Mouse (Mus musculus) neutrophil, adult 59 days (primary cell): Measurements from ENCODE around the gene Cym. TPM values are rescaled to one million over a fixed set of nuclear protein-coding genes. Genes with fewer than 3 reads are reported as not detected.

ENCODE experiments used
- total RNA-seq, 2 experiments: library from RNA; stranded (reverse); gene quantifications; 1 replicate in 1 of 2; 2 replicates in 1 of 2; pipeline ENCODE4 v1.2.4; 2023

Gene Cym
- not detected for total RNA-seq

DNA sequence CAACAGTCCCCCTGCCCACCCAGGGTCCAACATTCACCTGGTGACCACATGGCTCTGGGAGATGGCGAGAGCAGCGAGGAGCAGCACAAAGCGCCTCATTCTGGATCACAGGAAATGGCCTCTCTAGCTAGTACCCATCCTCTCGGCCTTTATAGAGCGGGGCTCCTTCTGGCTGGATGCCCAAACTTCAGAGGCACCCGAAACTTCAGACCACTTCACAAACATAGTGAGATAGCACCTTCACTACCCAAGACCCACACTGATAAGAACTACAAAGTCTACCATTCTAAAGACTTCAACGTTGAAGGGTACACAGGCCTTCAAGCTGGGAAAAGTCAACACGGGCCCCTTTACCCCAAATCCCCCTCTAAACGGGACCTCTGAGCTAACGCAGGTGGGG is at the start of gene Cym:
Gene Cym, minus strand, starts transcription at position 125 of the 400 bp plus-strand sequence.

DNA sequence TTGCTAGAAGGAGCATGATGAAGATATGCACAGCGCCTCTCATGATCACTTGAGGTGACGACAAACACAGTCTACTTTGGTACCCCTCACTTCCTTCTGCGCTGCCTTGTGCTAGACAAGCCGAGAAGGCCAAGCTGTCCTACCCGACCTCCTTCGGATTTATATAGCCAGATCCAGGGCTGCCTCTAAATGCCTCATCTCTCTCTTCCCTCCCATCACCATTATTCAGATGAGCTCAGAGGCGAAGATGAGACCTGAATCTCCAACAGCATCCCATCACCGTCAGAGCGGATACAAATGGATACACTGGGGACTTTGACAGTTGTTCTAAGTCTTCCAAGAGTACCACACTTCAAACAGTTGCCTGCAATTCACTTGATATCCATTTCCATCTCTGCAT is 18.1 kb upstream of the Cym start, which contains the start of gene Prok1:
Gene Prok1, minus strand, starts transcription at position 101 of the 400 bp plus-strand sequence.

DNA sequence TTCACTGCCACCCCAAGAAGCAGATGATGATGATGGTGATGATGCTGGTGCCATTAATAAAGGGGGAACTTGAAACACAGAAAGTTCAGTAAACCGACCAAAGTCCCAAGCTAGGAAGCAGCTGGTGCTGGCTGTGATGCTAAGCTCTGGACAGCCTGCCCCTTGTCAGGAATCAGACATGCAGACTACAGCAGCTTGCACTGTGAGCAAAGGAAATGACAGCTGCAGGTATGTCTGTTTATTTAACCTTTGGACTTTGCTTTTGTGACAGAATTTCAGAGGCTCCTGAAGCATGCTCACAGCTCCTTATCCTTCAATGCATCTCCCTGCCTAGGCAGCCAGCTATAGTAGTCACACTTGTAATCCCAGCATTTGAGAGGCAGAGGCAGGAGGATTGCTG is 9.0 kb upstream of the Cym start, which contains the start of gene A630076J17Rik:
Gene A630076J17Rik, plus strand, starts transcription at position 88 of the 400 bp plus-strand sequence.

DNA sequence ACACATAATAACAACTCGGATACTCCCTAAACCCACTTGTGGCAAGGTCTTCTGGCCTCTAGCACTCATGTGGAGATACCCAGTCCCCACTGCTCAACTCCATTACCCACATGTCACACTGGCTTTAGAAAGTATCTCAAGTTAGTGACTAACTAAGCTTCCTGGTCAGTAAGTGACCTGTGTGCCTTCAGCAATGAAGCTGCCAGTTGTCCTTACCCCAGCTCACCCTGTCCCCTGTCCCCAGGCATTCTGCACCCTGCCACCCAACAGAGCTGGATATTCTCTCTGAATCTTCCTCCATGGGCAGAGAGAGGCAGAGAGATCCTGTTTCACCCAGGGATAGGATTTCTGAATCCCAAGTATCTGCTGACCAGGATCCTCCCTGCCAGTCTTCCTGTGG is 38.8 kb downstream of the Cym start, which contains the start of gene Kcna10:
Gene Kcna10, plus strand, starts transcription at position 301 of the 400 bp plus-strand sequence.

Other genes starting within 250 kb of the Cym start
- 10 to 100 TPM in 1 of 2 experiments, 1 to 10 TPM in 1; 5.7 to 10.0 TPM for gene Kcna3, start 185.6 kb downstream of the Cym start, total RNA-seq
- under 1 TPM in 1 of 2 experiments, not detected in 1; 0.04 TPM for gene Kcna2, start 120.6 kb downstream of the Cym start, total RNA-seq
- not detected for gene Kcna10, start 38.7 kb downstream of the Cym start, total RNA-seq
- not detected for gene A630076J17Rik, start 8.9 kb upstream of the Cym start, total RNA-seq
- not detected for gene Prok1, start 18.0 kb upstream of the Cym start, total RNA-seq
- gene Lamtor5, start 57.1 kb upstream of the Cym start, total RNA-seq: 10 to 100 TPM; 49.2 to 53.9 TPM
- gene Slc16a4, start 69.5 kb upstream of the Cym start, total RNA-seq: under 1 TPM in 1 of 2 experiments, not detected in 1; 0.15 TPM
- gene Rbm15, start 111.9 kb upstream of the Cym start, total RNA-seq: 10 to 100 TPM; 33.7 to 33.9 TPM
- gene Kcnc4, start 237.8 kb upstream of the Cym start, total RNA-seq: not detected